Mouse (Mus musculus) left cerebral cortex, adult 9 months (tissue): ENCODE data around the gene Snx14.

ENCODE experiments used
- DNase-seq, 2 experiments: peaks; one replicate each; pipeline ENCODE4 v3.0.0; 2022; ENCODE audit warnings: low spot score in 2 of 2

Snx14 gene

DNA sequence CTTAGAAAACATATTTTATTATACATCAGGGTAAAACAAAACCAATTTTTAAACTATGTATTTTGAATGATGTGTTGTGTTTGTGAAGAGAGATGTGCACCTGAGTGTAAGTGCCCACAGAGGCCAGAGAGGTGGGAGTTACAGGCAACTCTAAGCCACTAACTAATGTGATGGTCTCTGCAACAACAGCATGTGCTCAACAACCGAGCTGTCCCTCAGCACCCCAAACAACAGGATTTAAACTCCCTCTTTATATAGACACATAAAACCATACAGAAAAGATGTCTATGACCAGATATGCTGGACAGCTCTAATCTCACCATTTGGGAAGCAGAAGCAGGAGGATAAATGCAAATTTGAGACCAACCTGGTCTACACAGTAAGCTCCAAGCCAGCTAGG lies 58.2 kb downstream of the Snx14 start:
- DNase-seq = no peak

DNA sequence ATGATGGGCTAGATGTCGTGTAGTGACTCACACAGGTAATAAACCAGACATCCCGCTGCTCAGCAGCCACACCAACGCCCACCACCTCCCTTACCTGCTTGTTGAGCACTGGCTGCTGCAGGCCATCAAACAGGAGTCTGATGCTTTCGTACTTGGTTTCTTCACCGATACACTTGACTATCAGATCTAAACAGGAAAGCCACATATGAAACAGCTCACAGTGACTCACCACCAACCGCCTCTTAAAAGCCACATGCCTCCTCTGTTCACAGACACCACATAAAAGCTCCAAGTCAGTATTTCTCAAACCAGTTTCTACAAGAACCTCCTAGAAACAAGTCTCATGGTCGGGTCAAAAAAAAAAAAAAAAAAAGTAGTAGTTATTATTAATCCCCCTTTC lies 58.7 kb downstream of the Snx14 start:
- no peak for DNase-seq

DNA sequence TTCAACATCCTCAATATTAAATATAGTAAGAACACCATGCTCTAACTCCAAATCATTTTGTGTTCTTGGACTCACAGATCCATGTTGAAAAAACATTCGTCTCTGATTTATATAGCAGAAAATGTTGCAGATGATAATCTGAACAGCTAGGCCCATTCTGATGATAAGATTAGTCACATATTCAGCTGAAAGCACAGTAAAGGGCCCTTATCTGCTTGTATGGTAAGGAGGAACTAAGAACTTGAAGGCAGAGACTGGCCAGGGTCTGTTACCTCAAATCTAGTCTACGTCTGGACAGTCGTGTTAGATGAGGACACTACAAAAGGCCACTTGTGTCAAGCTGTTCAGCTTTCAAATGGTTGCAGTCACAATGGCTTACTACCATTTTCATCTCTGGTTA lies 59.7 kb downstream of the Snx14 start:
- DNase-seq = no peak

DNA sequence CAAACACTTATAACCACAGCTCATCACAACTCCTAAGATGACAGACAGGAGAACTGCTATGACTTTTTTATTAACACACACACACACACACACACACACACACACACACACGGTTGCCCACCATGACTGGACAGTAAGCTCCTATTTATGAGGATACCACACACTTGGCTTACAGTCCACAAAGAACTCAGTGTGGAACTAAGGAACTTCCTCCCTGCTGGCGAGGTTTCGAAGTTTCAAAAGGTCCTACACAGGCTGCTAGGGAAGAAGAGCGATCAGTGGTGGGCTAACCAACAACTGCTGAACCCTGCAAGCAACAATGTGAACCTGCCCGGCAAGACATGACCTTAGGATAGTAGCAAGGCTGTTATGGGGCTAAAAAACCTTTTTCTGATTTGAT lies 61.3 kb downstream of the Snx14 start:
- no peak for DNase-seq

DNA sequence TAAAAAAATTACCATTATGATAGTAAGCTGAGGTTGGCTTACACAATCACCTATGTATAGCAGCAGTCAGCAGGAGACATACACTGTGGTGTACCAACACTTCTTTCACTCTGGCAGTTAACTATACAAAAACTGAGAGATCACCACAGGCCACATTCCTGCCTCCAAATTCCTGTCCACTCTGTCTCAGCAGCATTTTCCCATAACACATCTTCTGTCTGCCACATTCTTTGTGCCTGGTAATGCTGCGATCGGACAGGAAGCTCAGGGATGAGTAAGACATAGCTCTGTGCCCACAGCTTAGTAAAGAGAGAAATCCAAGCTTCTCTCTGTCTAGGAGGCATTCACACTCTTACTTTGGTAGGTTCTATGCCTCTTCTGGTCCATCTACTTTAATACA lies 65.8 kb downstream of the Snx14 start:
- no peak for DNase-seq

DNA sequence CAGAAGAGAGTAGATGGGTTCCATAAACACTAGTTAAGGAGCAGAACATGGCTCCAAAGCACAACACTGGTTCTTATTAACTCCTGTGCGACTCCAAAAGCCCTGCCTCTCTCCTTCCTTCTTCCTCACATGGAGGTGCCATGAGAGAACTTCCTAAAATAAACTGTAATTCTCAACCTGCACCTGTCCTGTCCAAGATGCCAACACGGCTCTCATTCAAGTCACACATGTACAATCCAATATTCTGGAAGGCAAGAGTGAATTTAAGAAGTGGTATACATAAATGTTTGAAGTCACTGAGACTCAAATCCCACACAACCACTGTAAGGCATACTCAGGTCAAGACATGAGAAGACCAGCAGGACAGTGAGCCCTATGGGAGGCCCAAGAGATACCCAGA lies 67.6 kb downstream of the Snx14 start:
- DNase-seq = no peak

DNA sequence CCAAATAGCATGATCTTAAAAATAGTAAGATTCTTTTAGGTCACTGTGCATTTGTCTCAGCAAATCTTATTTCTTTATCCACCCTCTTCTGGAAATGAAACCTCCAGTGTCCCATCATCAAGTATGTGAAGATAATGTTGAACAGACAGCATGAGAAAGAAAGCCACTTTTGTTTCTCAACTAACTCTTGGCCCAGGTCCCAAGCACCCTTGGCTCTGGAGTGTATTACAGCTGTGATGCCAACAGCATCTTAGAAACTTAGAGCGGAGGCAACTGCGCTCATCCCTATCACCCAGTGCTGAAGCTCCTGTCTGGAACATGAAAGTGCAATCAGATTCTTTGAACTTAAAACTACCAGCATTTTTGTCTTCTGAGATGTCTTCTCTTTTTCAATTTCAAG lies 69.1 kb downstream of the Snx14 start:
- DNase-seq = no peak

DNA sequence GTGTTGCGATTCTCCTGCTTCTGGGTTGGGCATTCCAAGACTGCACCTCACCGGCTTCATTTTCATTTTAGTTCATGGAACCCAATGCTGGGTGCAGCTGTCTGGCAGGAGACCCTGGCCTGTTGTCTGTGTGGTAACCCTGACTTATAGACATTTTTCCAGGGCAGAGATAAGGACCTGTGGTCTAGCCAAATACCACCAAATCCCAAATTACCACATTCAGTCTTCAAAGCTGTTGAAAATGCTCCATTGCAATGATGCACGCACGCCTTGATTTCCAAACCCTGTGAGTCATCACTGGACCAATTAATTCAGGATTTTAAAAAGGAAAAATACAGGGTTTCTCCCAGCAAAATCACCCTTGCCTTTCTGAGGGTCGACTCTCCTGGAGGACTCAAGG lies 70.3 kb downstream of the Snx14 start:
- no peak for DNase-seq

DNA sequence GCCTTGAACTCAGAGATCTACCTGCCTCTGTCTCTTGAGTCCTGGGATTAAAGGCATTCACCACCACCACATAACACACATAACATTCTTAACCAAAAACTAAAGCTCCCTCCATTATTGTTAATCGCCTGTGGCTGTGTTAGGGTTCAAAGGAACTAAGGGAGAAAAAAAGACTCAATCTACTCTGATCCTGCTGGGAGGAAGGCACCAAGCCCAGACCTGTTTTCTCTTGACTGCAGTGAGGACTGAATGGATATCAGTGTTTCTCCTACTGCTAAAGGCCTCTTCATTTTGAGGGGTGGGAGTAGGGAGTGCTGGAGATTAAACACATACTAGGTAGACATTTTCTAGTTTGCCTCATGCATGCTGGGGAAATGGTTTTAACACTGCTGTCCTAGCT lies 71.0 kb downstream of the Snx14 start:
- DNase-seq = no peak

DNA sequence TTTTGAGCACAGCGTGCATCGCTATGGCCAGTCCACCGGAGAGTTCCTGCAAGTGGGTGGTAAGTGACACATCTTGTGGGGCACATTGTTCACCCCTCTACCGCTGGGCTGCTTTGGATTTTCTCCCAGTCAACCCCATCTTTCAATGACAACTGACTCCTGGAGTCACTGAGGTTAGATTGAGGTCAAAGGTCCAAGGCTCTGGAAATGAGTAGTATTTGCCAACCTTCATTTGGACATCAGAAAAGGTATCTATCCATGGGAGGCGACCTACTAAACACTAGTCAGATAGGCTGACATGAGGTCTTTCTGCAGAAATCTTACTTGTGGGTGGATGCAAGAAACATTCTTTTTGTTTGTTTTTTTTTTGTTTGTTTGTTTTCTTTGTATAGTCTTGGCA lies 71.4 kb downstream of the Snx14 start:
- no peak for DNase-seq

DNA sequence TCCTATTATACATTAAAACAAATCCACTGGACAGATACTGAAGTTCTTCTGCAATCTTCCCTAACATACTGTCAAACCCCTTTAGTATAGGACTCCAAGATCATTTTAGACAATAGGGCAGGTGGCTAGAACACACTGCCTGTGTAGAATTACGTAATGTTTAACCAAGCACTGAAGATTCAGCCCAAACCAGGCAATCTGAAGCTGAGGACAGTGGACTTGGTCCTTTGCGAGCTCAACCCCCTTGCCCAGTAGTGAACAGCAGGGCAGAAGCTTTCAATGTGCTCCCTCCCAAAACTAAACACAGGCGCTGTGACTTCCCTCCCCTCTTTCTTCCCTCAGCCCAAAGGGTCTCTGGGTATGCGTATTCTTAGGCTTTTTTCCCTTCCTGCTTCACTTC lies 71.9 kb downstream of the Snx14 start:
- no peak for DNase-seq

DNA sequence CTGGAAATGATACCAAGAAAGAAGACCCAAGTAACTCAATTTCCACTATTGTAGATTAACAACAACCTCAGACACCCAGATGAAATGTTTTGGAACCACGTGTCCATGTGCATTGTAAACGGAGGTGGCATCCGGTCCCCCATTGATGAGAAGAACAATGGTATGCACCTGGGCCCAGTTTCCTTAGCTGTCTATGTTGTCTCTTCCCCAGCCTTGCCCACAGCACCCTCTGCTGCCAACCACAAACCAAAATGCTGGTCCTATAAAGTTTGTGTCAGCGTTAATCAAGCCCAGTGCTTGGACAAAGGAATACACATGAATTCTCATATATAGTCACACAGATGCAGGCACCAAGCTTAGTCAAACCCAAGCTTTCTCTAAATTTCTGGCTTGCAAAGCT lies 72.5 kb downstream of the Snx14 start:
- no peak for DNase-seq

DNA sequence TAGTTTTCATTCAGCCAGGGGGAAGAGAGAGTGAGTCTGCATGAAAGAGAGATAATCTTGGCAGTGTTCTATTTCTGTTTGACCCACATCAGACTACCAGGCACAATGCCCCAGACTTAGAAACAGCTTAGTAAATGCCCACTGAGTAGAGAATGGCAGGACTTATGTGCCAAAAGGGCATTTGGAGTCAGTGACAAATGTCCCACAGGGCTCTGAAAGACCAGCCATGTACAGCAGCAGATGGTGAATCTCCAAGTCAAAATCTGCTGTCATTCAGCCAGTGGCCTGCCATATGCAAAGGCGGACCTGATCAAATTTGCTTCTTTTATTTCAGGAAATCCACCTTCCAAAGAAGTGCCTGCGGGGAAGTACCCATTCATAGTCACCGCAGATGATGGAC lies 75.7 kb downstream of the Snx14 start:
- DNase-seq = no peak

DNA sequence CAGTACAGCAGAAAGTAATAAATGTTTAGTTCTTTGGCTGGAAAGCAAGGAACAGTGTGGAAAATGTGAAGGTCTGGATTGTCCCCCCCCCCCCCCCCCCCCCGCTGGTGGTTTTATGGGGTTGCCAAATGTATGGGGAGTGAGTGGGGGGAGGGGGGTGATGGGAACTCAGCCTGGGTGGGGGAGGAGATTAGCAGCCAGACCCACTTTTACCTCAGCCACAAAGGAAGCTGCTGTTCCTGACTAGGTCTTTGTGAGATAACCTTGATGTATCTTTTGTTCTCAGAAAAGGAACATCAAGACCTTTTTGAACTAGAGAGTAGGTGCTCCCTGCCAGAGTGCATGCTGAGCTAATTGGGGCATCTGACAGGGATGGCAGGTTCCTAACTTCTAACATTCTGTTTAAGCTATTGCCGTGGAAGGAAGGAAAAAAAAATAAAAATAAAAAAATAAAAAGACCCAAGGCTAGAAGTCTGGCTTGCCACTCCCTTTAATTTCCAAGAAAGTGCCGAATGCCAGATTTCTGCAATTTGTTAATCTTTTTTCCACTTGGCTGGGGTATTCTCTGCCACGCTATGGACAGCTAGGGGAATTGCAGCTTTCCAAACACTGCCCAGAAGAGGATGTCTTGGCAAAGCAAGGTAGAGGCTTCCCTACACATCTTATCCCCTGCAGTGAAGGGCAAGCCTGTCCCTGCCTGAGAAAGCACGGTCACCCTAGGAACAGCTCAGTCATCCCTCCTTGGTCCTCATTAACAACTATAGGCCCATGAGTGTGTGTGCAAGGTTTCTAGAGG lies 76.5 kb downstream of the Snx14 start:
- no peak for DNase-seq

DNA sequence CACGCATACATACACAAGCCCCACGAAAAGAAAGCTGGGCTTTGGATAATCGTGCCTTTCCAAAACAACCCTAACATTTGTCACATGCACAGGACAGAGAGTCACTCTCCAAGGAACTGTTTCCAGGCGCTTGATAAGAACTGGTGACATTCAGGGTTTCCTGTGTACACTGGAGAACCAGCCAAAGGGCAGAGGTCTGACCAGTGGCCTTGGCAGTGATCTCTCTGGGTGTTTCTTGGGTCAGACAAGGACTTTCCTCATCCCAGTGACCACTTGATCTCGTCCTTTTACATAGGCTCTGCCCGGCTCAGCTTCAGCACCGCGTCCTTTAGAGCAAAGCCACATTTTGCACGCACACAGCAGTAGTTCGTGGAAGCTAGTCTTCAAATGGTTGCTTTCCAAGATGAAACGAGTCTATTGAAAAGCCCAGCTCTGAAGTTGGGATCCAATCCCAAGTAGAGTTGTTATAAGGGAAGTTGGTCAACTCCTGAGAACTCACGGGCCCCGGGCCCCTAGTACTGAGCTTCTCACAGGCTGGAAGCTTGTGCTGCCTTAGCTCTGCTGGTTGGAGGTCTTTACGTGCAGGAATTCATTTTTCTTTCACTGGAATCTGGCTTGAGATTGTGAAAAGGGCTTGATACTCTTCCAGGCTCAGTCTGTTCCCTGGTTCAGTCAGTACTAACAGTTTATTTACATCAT lies 77.4 kb downstream of the Snx14 start:
- no peak for DNase-seq

DNA sequence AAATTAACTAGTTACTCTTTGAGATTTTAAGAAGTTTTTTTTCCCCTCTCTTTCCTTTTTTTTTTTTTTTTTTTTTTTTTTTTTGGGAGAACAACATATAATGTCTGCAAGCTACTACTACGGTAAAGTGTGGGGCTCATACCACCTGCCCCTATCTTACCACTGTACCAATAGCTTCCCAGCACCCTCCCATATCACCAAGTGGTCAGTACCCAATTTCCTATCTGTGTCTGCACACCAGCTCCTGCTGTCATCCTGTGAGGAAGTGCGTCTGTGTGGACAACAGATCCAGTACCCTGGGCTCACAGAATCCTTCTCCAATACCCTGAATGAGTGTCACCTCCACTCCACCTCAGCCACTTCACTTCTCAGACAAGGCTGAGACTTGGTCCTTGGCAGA lies 79.6 kb downstream of the Snx14 start:
- no peak for DNase-seq

DNA sequence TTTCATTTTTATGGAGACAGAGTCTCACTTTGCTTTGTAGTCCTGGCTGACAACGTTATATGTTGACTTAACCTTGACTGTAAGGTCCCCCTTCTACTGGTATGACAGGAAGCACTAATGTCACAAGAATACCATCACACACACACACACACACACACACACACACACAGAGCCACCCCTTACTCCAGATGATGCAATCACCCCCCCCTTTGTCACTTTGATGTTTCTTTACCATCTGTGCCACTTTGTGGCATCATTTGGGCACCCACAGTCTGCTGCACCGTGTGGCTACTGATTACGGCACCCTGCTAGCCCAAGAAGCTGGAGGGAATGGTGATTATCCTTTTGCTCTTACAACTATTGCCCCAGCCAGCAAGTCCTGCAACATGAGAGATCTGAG lies 81.6 kb downstream of the Snx14 start:
- DNase-seq = no peak

DNA sequence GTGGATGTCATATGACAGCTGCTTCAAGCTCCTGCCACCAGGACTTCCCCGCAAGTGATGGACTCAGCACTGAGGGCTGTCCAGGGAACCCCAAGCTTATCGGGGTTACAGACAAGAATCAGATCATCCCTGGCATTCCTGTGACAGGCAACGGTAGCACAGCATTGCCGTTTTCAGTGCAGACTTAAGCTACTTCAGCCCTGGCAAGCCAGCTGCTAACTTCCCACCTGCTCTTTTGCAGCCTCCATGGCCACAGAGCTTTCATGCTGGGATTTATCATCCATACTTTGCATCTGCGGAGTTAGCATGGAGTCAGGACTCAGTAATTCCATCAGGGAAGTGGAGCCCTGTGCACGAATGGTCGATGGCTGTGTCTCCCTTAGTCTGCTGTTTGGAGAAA lies 85.3 kb downstream of the Snx14 start:
- DNase-seq = no peak

DNA sequence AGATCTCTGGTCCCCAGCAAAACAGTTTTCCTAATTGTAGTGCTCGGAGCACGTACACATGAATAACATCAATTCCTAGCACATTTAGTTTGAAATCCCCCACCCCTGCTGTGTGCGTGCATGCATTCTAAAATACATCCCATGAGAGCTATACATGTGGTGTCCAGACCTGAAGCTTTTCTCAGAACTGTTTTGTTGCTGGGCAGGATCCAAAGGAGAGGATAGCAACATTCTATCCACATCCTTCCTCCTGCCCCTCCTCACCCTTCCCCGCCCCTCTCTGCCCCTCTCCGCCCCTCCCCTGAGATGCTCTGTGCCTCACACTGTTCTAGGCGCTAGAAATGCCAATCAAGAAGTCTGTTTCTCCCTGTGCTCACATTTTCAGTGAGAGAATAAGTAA lies 86.0 kb downstream of the Snx14 start:
- DNase-seq = no peak

DNA sequence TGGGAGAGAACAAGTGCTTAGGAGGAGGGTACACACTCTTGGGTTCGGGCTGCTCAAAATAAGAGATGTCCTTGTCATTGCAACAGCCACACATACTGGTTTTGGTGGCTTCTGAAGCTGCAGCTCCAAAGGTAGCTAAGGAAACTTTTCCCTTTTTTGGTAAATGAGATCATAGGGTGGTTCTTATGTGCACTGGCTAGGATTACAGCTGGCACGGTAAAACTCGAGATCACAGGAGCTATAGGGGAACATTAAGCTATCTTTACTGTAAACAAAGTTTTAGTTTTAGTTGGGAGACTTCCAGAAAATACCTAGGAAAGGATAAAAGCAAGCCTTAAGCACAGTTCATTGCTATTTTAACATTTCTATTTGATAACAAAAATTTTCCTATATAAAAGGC lies 87.6 kb downstream of the Snx14 start:
- DNase-seq = no peak

DNA sequence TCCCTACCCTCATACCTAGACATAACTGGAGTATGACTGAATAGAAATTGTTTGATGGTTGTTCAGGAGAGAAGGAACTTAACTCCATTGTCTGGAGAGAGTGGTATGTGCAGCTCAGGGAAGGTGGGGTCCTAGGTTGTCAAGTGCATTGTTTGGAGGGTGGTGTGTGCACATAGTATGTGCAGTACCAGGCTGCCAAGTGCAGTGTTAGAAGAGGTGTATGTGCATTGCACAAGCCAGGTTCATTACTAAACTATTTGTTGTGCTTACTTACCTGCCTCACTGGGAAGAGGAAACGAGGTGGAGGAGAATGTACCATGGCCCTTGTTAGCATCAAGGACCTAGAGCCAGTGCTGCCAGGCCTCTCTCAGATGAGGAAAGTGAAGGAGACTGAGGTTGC lies 88.4 kb downstream of the Snx14 start:
- no peak for DNase-seq

DNA sequence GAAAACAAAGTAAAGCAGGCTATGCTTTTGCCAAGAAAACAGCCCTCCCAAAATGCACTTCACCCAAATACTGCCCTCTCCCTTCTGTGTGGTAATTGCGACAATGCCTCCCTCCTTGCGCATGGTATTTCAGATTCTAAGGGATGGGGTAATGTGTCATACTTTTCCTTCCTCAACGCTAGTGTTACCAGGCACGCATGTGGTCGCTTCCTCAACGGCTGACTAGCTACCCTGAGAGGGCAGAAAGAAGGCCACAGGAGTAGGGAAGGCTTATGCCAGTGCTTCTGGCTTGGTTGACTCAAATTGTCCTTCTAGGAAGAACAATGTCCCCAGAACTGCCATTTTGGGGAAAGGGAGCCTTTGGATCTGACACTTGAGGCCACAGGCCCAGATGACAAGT lies 90.1 kb downstream of the Snx14 start:
- DNase-seq = no peak

DNA sequence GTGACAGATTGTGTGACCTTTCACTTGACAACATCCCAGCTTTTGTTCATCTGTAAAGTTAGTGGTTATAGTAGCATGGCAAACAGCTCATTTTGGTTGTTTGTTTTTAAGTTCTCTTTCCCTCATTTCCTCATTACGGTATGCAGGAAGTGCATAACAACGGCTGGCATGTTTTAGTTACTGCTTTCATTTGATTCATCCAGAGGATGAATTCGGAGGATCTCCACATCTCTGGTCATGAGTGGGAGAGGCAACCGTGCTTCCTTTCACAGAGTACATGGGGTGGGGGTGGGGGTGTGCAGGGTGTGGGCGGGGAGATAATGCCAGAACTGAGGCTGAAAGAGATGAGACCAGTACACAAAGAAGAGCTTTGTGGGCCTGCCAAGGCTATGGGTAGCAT lies 91.9 kb downstream of the Snx14 start:
- DNase-seq = no peak

DNA sequence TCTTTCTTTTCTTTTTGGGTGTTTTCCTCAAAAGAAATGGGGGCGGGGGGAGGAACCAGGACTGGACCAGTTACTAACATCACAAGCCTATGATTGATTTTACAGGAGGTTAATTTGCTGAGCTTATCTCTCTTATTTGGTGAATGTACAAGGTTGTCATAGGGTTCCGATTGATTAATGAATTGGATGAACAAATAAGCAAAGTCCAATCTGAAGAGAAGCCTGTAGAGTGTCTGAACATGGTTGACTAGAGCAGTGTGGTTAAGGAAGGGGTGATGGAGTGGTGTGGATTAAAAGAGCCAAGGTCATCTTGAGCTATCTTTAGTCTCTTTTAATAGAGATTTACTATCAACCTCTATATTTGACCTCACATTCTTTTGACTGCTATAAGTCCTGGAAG lies 94.3 kb downstream of the Snx14 start:
- DNase-seq = no peak
